Comparison of ENCODE assay signal across 25 mouse cellular contexts in the genomic region with DNA sequence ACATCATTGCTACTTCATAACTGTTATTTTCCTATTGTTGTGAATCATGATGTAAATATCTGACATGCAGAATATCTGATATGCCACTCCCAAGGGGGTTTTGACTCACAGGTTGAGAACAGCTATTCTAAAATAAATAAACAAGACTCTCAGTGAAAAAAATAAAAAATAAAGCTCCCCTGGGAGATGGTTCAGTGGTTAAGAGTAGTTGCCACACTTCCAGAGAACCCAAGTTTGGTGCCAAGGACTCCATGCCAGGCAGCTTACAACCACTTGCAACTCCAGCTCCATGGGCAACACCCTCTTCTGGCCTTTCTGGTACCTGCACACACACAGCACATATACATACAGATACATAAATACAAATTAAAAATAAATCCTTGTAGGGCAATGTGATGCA.
DNase-seq lines count a peak whose midpoint lies in the region; ATAC-seq and TF ChIP-seq lines count a peak whose summit lies in the region.
"Had no signal": no experiment of that assay in that cellular context is flagged by ENCODE, and none has a peak within 500 bp of the region (broad histone marks: within the 10 kb centered on the region; RNA-seq: fewer than 3 reads in every experiment).

No protein-coding gene starts in this region.

- no peaks in the 10 kb centered on the region for H3K79me2 ChIP-seq in myocyte (ENCODE audit: control insufficient read depth, insufficient read depth)

- no peak for ATAC-seq in hindbrain, embryonic 14.5 days (ENCODE audit: low FRiP score)
- ATAC-seq: forebrain, embryonic 15.5 days; hindbrain, postnatal 0 days; inflammation-experienced regulatory T-cells, adult 6 months; Patski had no signal

- H3ac ChIP-seq in myocyte (ENCODE audit: control insufficient read depth, insufficient read length): no peak overlapping the region

- no peak overlapping the region for H3K4me3 ChIP-seq in myocyte
- no peak overlapping the region for H3K4me3 ChIP-seq in hindbrain, embryonic 14.5 days (replicated peaks; ENCODE audit: low read length)
- H3K4me3 ChIP-seq: embryonic facial prominence, embryonic 12.5 days; embryonic facial prominence, embryonic 15.5 days; forebrain, embryonic 12.5 days; forebrain, embryonic 15.5 days; heart, embryonic 12.5 days; heart, embryonic 15.5 days; hindbrain, embryonic 10.5 days; hindbrain, embryonic 13.5 days had no signal

- no peak for TF ChIP-seq POLR2A in myocyte (IDR thresholded peaks at IDR 0.05; ENCODE audit: insufficient read length, low read depth)

- DNase-seq in adrenal gland, postnatal 14 days: peak; percentile 27
- no peak for DNase-seq in adrenal gland, adult 8-10 months
- DNase-seq in 3134 (ENCODE audit: extremely low read depth, insufficient read length, low spot score): peak; percentile 5
- peak; percentile 48 for DNase-seq in NIH3T3 (ENCODE audit: low read depth)
- no peak for DNase-seq in cerebellum, adult 8-10 months
- DNase-seq in hindbrain, embryonic 14.5 days (ENCODE audit: low spot score): no peak
- DNase-seq: cerebellum, adult 18-20 months; cerebellum, adult 9-11 months; cerebellum, postnatal 25 days; gastrocnemius, postnatal 25 days; heart, adult 18-20 months; heart, postnatal 10 days; heart, postnatal 36 days had no signal

- H3K9me3 ChIP-seq in hindbrain, embryonic 14.5 days (ENCODE audit: control insufficient read depth, low read length): no peaks in the 10 kb centered on the region
- H3K9me3 ChIP-seq: embryonic facial prominence, embryonic 12.5 days; embryonic facial prominence, embryonic 15.5 days; forebrain, embryonic 12.5 days; forebrain, embryonic 15.5 days; heart, embryonic 12.5 days; heart, embryonic 15.5 days; hindbrain, embryonic 10.5 days; hindbrain, embryonic 13.5 days had no signal

- H3K4me1 ChIP-seq in hindbrain, embryonic 14.5 days (replicated peaks; ENCODE audit: control insufficient read depth, insufficient read depth, low read length): peaks cover 5% of the 10 kb centered on the region

- no peaks in the 10 kb centered on the region for H3K36me3 ChIP-seq in myocyte (ENCODE audit: control insufficient read depth, insufficient read depth)
- no peaks in the 10 kb centered on the region for H3K36me3 ChIP-seq in hindbrain, embryonic 14.5 days (replicated peaks; ENCODE audit: control insufficient read depth, insufficient read depth)
- H3K36me3 ChIP-seq: embryonic facial prominence, embryonic 12.5 days; embryonic facial prominence, embryonic 15.5 days; forebrain, embryonic 12.5 days; forebrain, embryonic 15.5 days; heart, embryonic 12.5 days; heart, embryonic 15.5 days; hindbrain, embryonic 10.5 days; hindbrain, embryonic 13.5 days had no signal

- no peak overlapping the region for H3K27ac ChIP-seq in hindbrain, embryonic 14.5 days
- H3K27ac ChIP-seq: embryonic facial prominence, embryonic 12.5 days; embryonic facial prominence, embryonic 15.5 days; forebrain, embryonic 12.5 days; forebrain, embryonic 15.5 days; heart, embryonic 15.5 days; hindbrain, embryonic 10.5 days; hindbrain, embryonic 13.5 days; hindbrain, postnatal 0 days had no signal

- no peak overlapping the region for H3K9ac ChIP-seq in hindbrain, embryonic 14.5 days
- H3K9ac ChIP-seq: embryonic facial prominence, embryonic 12.5 days; embryonic facial prominence, embryonic 15.5 days; forebrain, embryonic 12.5 days; forebrain, embryonic 15.5 days; heart, embryonic 12.5 days; heart, embryonic 15.5 days; hindbrain, embryonic 13.5 days had no signal

- no peak overlapping the region for H3K4me2 ChIP-seq in myocyte (ENCODE audit: low read depth)
- H3K4me2 ChIP-seq in hindbrain, embryonic 14.5 days (replicated peaks): no peak overlapping the region
- H3K4me2 ChIP-seq: embryonic facial prominence, embryonic 12.5 days; embryonic facial prominence, embryonic 15.5 days; forebrain, embryonic 12.5 days; forebrain, embryonic 15.5 days; heart, embryonic 12.5 days; heart, embryonic 15.5 days; hindbrain, embryonic 13.5 days had no signal

- no peaks in the 10 kb centered on the region for H3K27me3 ChIP-seq in myocyte (ENCODE audit: control insufficient read depth, insufficient read depth, insufficient read length)
- H3K27me3 ChIP-seq in hindbrain, embryonic 14.5 days (ENCODE audit: control insufficient read depth, insufficient read depth, low read length): no peaks in the 10 kb centered on the region
- H3K27me3 ChIP-seq: embryonic facial prominence, embryonic 12.5 days; embryonic facial prominence, embryonic 15.5 days; forebrain, embryonic 12.5 days; forebrain, embryonic 15.5 days; heart, embryonic 12.5 days; heart, embryonic 15.5 days had no signal

TF ChIP-seq in myocyte, 11 proteins besides CTCF, POLR2A, EP300 and RAD21:
- TF ChIP-seq CEBPB (IDR thresholded peaks at IDR 0.05; ENCODE audit: insufficient read depth, poor library complexity, severe bottlenecking): peak; percentile 22; the same call in 1 of the 2 replicates
- no peak for TF ChIP-seq POLR2AphosphoS2 (IDR thresholded peaks at IDR 0.05; ENCODE audit: insufficient read length, low read depth)

Comparison
In these comparisons a context has a peak if more than half of its experiments do, and no peak if none do; other contexts are left out.
1. DNase-seq: peak in adrenal gland, postnatal 14 days (single experiment), 3134 (single experiment) and NIH3T3 (single experiment); none in adrenal gland, adult 8-10 months (single experiment), cerebellum, adult 8-10 months (single experiment) and hindbrain, embryonic 14.5 days (single experiment).